Mouse (Mus musculus): ENCODE measurements around the gene Sytl2. TPM values are rescaled to one million over a fixed set of nuclear protein-coding genes. Genes with fewer than 3 reads are reported as not detected.

Gene Sytl2
- total and polyA plus RNA-seq, 3 experiments: 0.85 TPM; not detected in 2

GRCm38 (mm10) chr7:90427006-90427405 lies 125.0 kb downstream of the Sytl2 start:
- Histone ChIP-seq H3K27ac (ENCODE audit: insufficient read depth, low read depth) (no peak overlapping the region), H3K4me1 (ENCODE audit: control insufficient read depth in 1 of 2, insufficient read depth in 2 of 2) (no peaks in the 10 kb centered on the region), H3K4me3 (replicated peaks in 1 of 3; ENCODE audit: low read depth in 2 of 3, low read length in 2 of 3, poor library complexity in 1 of 3) (no peak overlapping the region), H3K9ac (ENCODE audit: insufficient read depth, low read depth) (no peak overlapping the region), H3K4me2 (ENCODE audit: insufficient read depth, low read depth, poor library complexity, severe bottlenecking) (no peak overlapping the region), H3K27me3 (replicated peaks) (no peaks in the 10 kb centered on the region), H3K79me2 (replicated peaks; ENCODE audit: control insufficient read depth, extremely low read depth, insufficient read depth, poor library complexity, severe bottlenecking) (no peaks in the 10 kb centered on the region), H3K9me3 (replicated peaks; ENCODE audit: low read length) (no peaks in the 10 kb centered on the region), H3K36me3 (replicated peaks in 1 of 2; ENCODE audit: control insufficient read depth in 1 of 2, insufficient read depth in 1 of 2, low read length in 1 of 2) (no peaks in the 10 kb centered on the region)
- no peak for DNase-seq (ENCODE audit: extremely low read depth)
- dilution Hi-C loops (cut with MboI; ENCODE audit: extremely low pct_ligation_motif_present, extremely low pct_unique_long_range_greater_than_20kb, low sequenced_read_pairs): no loop called here
- in situ Hi-C loops (cut with MboI; ENCODE audit: low pct_ligation_motif_present, low pct_unique_long_range_greater_than_20kb, low sequenced_read_pairs): loop anchor here (25.0 kb wide), 1 partner anchor 415 kb away; no protein-coding TSS in a partner anchor
- no peak for TF ChIP-seq GABPA (IDR thresholded peaks at IDR 0.05; ENCODE audit: insufficient replicate concordance, low read depth, low read length)
- no peak for TF ChIP-seq CHD2 (IDR thresholded peaks at IDR 0.05; ENCODE audit: low read length)
- no peak for TF ChIP-seq EP300 (IDR thresholded peaks at IDR 0.05; ENCODE audit: low read length)
- no peak for TF ChIP-seq IRF4 (IDR thresholded peaks at IDR 0.05; ENCODE audit: low read depth, low read length)
- TF ChIP-seq POLR2A (IDR thresholded peaks at IDR 0.05; ENCODE audit: low read depth, low read length): no peak
- TF ChIP-seq MXI1 (IDR thresholded peaks at IDR 0.05; ENCODE audit: low read depth, low read length): no peak
- no peak for TF ChIP-seq MAX (IDR thresholded peaks at IDR 0.05; ENCODE audit: low read length)
- TF ChIP-seq PAX5 (IDR thresholded peaks at IDR 0.05; ENCODE audit: low read length): no peak
- no peak for TF ChIP-seq ZNF384 (IDR thresholded peaks at IDR 0.05; ENCODE audit: low read depth, low read length)
- TF ChIP-seq USF1 (IDR thresholded peaks at IDR 0.05; ENCODE audit: low read depth, low read length): no peak
- TF ChIP-seq JUN (IDR thresholded peaks at IDR 0.05; ENCODE audit: insufficient read depth, low read depth, low read length): no peak

- no peak for DNase-seq (ENCODE audit: extremely low read depth)
- dilution Hi-C loops (cut with MboI; ENCODE audit: extremely low pct_ligation_motif_present, extremely low pct_unique_long_range_greater_than_20kb, low sequenced_read_pairs) (no loop called here), in situ Hi-C loops (cut with MboI; ENCODE audit: low pct_ligation_motif_present, low pct_unique_long_range_greater_than_20kb, low sequenced_read_pairs) (loop anchor here (25.0 kb wide), 1 partner anchor 420 kb away; no protein-coding TSS in a partner anchor)
- Histone ChIP-seq H3K4me3 (replicated peaks in 1 of 3; ENCODE audit: low read depth in 2 of 3, low read length in 2 of 3, poor library complexity in 1 of 3) (no peak overlapping the region), H3K36me3 (replicated peaks in 1 of 2; ENCODE audit: control insufficient read depth in 1 of 2, insufficient read depth in 1 of 2, low read length in 1 of 2) (no peaks in the 10 kb centered on the region), H3K9me3 (replicated peaks; ENCODE audit: low read length) (no peaks in the 10 kb centered on the region), H3K27me3 (replicated peaks) (no peaks in the 10 kb centered on the region), H3K4me1 (ENCODE audit: control insufficient read depth in 1 of 2, insufficient read depth in 2 of 2) (no peaks in the 10 kb centered on the region), H3K27ac (ENCODE audit: insufficient read depth, low read depth) (no peak overlapping the region), H3K9ac (ENCODE audit: insufficient read depth, low read depth) (no peak overlapping the region), H3K4me2 (ENCODE audit: insufficient read depth, low read depth, poor library complexity, severe bottlenecking) (no peak overlapping the region), H3K79me2 (replicated peaks; ENCODE audit: control insufficient read depth, extremely low read depth, insufficient read depth, poor library complexity, severe bottlenecking) (no peaks in the 10 kb centered on the region)
- no peak for TF ChIP-seq RCOR1 (conservative IDR thresholded peaks at IDR 0.05; ENCODE audit: low read depth, low read length)
- no peak for TF ChIP-seq UBTF (IDR thresholded peaks at IDR 0.05; ENCODE audit: low read depth, low read length)
- TF ChIP-seq SIN3A (IDR thresholded peaks at IDR 0.05; ENCODE audit: low read length): no peak
- TF ChIP-seq ELF1 (IDR thresholded peaks at IDR 0.05; ENCODE audit: low read depth, low read length): no peak
- TF ChIP-seq HCFC1 (IDR thresholded peaks at IDR 0.05; ENCODE audit: low read depth, low read length): no peak
- no peak for TF ChIP-seq USF1 (IDR thresholded peaks at IDR 0.05; ENCODE audit: low read depth, low read length)
- no peak for TF ChIP-seq TBP (conservative IDR thresholded peaks at IDR 0.05; ENCODE audit: low read depth, low read length)
- TF ChIP-seq MAFK (IDR thresholded peaks at IDR 0.05; ENCODE audit: insufficient replicate concordance, low read length): no peak
- TF ChIP-seq TCF12 (IDR thresholded peaks at IDR 0.05; ENCODE audit: low read depth, low read length): no peak
- TF ChIP-seq ZMIZ1 (IDR thresholded peaks at IDR 0.05; ENCODE audit: low read depth, low read length): no peak
Observed at GRCm38 (mm10) chr7:90432221-90432620, 130.2 kb downstream of the Sytl2 start.
